Mouse (Mus musculus) liver, embryonic 11.5 days (tissue): ENCODE results near the gene Lbh. TPM values are rescaled to one million over a fixed set of nuclear protein-coding genes. Genes with fewer than 3 reads are reported as not detected.
A peak's percentile ranks its signal among the peaks of the same experiment; 100 is the strongest.

Experiments used
- ATAC-seq: fragments of 200-750 bp; cut with Nextera tagmentation; replicated peaks from 2 replicates; pipeline ENCODE4 v1.8.0; 2017; ENCODE audit warnings: moderate number of reproducible peaks, mild to moderate bottlenecking, moderate TSS enrichment, moderate library complexity; ENCODE audit not compliant: low FRiP score
- DNase-seq: peaks from one replicate; pipeline ENCODE4 v3.0.0-alpha.2; 2017; ENCODE audit warnings: low spot score
- H3K27ac ChIP-seq: fragments of 300-500 bp; sonication (generic); 2 replicates; pipeline ENCODE4 v1.5.1; 2014; ENCODE audit warnings: mild to moderate bottlenecking, low read depth, low read length, control low read depth
- H3K27me3 ChIP-seq: fragments of 300-500 bp; sonication (generic); replicated peaks from 2 replicates; pipeline ENCODE4 v1.6.1; 2014; ENCODE audit warnings: low read length, mixed read lengths; ENCODE audit not compliant: control insufficient read depth, insufficient read depth
- H3K36me3 ChIP-seq: fragments of 300-500 bp; sonication (generic); 2 replicates; pipeline ENCODE4 v1.6.1; 2014; ENCODE audit warnings: mild to moderate bottlenecking, low read length, moderate library complexity, mixed read lengths; ENCODE audit not compliant: control insufficient read depth, insufficient read depth
- H3K4me1 ChIP-seq: fragments of 300-500 bp; sonication (generic); replicated peaks from 2 replicates; pipeline ENCODE4 v1.6.1; 2014; ENCODE audit warnings: low read length, mixed read lengths; ENCODE audit not compliant: control insufficient read depth, insufficient read depth
- H3K4me2 ChIP-seq: fragments of 300-500 bp; sonication (generic); 2 replicates; pipeline ENCODE4 v1.6.1; 2014; ENCODE audit warnings: mild to moderate bottlenecking, control low read depth, moderate library complexity
- H3K4me3 ChIP-seq: fragments of 300-500 bp; sonication (generic); 2 replicates; pipeline ENCODE4 v1.5.1; 2014; ENCODE audit warnings: low read depth, low read length, control low read depth
- H3K9ac ChIP-seq: fragments of 300-500 bp; sonication (generic); 2 replicates; pipeline ENCODE4 v1.6.1; 2014; ENCODE audit warnings: low read depth, low read length, control low read depth
- H3K9me3 ChIP-seq: fragments of 300-500 bp; sonication (generic); 2 replicates; pipeline ENCODE4 v1.6.1; 2016; ENCODE audit warnings: low read length, inconsistent platforms, mixed read lengths; ENCODE audit not compliant: control insufficient read depth
- WGBS: fragments of 180-500 bp; shearing (Covaris S2); extraction: QIAGEN DNeasy Blood & Tissue Kit; methylation state at CpG from one replicate; pipeline ENCODE4 v1.1.7; 2014; 5-methylcytosine and 5-hydroxymethylcytosine counted together
- polyA plus RNA-seq: library from polyadenylated mRNA; unstranded; fragments of >200 nt; fragmentation: Nextera tagmentation; extraction: Ambion mirVana; gene quantifications from 2 replicates; pipeline ENCODE4 v1.2.1, GENCODE M21; 2014

The Lbh gene
- polyA plus RNA-seq, 1 experiment from 2014 or later, result 2.3 TPM

DNA sequence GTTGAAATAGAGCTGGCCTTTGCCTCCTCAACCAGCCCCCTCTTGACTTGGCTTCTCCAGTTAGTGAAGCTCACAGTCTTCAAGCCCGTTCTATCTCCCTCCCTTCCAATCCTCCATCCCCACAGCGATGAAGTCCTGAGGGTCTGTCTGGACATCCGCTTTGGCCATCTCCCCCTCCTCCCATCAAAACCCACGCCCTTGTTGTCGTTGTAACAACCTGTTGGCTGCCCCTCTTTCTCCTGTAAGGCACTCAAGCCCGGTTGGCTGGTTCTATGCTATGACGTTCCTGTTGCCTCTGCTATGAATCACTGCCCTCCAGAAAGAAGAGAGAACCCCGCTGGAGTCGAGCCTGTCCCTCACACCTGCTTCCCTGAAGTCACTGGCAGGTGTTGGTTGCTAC, 10.9 kb upstream of the Lbh start:
- WGBS, result 76% methylated on average over 9 of the region's 9 CpGs
- H3K4me1 ChIP-seq, result no peaks in the 10 kb centered on the region
- no peak for DNase-seq

DNA sequence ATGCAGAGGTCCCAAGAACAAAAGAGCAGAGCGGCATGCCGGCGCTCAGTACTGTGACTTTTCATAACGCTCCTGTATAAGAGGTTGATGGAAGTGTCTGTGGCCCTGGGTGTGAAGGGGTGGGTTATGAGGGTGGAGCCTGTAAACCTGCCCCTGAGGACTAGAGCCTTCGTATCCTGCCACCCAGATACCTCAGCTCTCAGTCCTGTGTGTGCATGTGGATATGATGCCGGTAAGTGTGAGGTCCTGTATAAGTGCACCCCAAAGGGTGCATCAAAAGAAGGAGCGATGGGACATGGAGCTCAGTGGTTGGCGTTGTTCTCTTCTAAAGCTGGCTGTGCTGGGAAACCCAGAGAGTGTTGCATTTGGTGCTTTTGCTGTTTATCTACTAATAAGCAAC, 10.3 kb upstream of the Lbh start:
- DNase-seq, result no peak
- 85% methylated on average over 8 of the region's 8 CpGs for WGBS

More for the DNA sequence above, 10.9 kb upstream of the Lbh start:
- Histone ChIP-seq H3K4me2 (no peak overlapping the region), H3K9me3 (no peaks in the 10 kb centered on the region), H3K9ac (no peak overlapping the region), H3K27me3 (no peaks in the 10 kb centered on the region; the same call in 1 of the 2 replicates), H3K36me3 (no peaks in the 10 kb centered on the region), H3K4me3 (no peak overlapping the region), H3K27ac (no peak overlapping the region)
- ATAC-seq, result no peak

DNA sequence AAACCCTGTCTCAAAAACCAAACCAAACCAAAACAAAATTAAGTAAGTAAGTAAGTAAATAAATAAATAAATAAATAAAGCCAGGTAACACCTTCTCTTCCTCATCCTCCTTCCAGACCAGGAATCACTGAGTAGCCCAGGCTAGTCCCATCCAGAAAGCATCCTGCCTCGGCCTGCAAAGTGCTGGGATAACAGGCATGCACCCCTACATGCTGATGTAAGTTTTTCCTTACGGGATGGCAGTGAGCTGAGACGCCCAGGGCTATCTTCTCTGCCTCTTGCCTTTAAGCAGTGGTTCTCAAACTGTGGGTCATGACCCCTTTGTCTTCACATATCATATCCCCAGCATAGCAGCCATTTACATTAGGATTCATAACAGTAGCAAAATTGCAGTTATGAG, 9.5 kb upstream of the Lbh start:
- no peaks in the 10 kb centered on the region for H3K9me3 ChIP-seq
- 77% methylated on average over 3 of the region's 3 CpGs for WGBS
- DNase-seq, result no peak
- H3K4me1 ChIP-seq, result no peaks in the 10 kb centered on the region
- H3K27ac ChIP-seq, result no peak overlapping the region
- no peak overlapping the region for H3K9ac ChIP-seq
- no peaks in the 10 kb centered on the region; the same call in 1 of the 2 replicates for H3K27me3 ChIP-seq
- H3K4me3 ChIP-seq, result no peak overlapping the region
- ATAC-seq, result no peak
- no peaks in the 10 kb centered on the region for H3K36me3 ChIP-seq
- no peak overlapping the region for H3K4me2 ChIP-seq

More for the DNA sequence above, 10.3 kb upstream of the Lbh start:
- Histone ChIP-seq H3K9me3 (no peaks in the 10 kb centered on the region), H3K27ac (no peak overlapping the region), H3K4me2 (no peak overlapping the region), H3K4me3 (no peak overlapping the region), H3K4me1 (no peaks in the 10 kb centered on the region), H3K9ac (no peak overlapping the region), H3K27me3 (no peaks in the 10 kb centered on the region; the same call in 1 of the 2 replicates), H3K36me3 (no peaks in the 10 kb centered on the region)
- ATAC-seq, result no peak

DNA sequence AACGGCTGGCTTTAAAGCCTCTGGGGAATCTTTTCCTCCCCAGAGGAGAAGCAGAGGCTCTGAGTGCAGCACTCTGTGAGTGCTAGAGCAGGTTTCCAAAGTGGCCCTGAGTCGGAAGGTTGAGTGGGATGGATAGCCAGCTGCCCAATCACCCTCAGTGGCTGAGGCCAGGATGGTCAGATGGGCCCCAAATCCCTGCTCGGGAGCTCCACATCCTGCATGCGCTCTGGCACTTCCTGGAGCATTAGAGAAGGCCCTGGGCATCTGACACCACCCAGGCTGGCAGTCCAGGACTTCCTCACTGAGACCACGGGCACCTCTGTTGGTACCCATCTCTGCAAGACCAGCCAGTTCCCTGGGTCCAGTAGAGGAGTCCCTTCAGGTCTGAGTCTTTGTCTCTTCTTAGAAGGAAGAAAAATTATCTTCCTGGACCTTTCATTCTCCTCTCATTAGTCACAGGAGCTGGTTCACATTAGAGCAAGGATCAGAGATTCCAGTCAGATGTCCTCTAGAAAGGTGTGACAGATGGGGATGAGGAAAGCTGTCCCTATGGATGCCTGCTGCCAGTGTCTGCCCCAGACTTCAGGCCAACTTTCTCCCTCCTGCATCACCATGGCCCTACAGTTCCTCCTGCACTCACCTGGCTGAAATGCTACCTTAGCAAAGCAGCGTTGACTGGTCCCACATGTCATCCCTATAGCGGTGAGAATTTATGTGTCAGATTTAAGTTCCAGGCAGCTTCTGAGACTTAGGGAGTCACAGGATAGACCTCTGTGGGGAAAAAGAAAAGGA, 8.8 kb upstream of the Lbh start:
- DNase-seq, result no peak
- H3K4me3 ChIP-seq, result no peak overlapping the region
- no peaks in the 10 kb centered on the region; the same call in 1 of the 2 replicates for H3K27me3 ChIP-seq
- no peaks in the 10 kb centered on the region for H3K36me3 ChIP-seq
- H3K9ac ChIP-seq, result no peak overlapping the region
- H3K4me1 ChIP-seq, result no peaks in the 10 kb centered on the region
- 78% methylated on average over 7 of the region's 7 CpGs for WGBS
- no peak for ATAC-seq
- no peak overlapping the region for H3K4me2 ChIP-seq
- no peaks in the 10 kb centered on the region for H3K9me3 ChIP-seq
- H3K27ac ChIP-seq, result no peak overlapping the region

DNA sequence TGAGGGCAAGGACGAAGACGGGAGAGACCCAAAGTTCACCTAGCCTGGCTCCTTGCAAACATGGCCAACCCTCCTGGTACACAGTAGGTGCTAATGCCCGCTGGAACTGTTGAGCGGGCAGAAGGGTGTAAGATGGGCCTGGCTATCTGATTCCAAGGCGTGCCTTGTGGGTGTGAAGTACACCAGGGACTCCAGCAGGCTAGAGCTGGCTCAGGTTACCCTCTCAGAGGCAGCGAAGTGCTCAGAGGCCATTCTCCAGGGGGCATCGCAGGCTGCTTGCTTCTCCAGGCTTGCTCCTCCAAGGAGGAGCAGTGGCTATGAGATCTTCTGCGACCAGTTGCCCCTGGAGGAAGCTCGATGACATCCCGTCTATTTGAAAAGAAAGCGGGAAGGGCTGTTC, 6.8 kb upstream of the Lbh start:
- DNase-seq (no peak), ATAC-seq (no peak)
- WGBS, result 63% methylated on average over 11 of the region's 11 CpGs
- H3K9ac ChIP-seq, result no peak overlapping the region
- no peaks in the 10 kb centered on the region for H3K4me1 ChIP-seq
- no peak overlapping the region for H3K4me3 ChIP-seq
- no peak overlapping the region for H3K4me2 ChIP-seq
- H3K36me3 ChIP-seq, result no peaks in the 10 kb centered on the region
- no peaks in the 10 kb centered on the region for H3K27me3 ChIP-seq
- H3K27ac ChIP-seq, result no peak overlapping the region
- H3K9me3 ChIP-seq, result no peaks in the 10 kb centered on the region

DNA sequence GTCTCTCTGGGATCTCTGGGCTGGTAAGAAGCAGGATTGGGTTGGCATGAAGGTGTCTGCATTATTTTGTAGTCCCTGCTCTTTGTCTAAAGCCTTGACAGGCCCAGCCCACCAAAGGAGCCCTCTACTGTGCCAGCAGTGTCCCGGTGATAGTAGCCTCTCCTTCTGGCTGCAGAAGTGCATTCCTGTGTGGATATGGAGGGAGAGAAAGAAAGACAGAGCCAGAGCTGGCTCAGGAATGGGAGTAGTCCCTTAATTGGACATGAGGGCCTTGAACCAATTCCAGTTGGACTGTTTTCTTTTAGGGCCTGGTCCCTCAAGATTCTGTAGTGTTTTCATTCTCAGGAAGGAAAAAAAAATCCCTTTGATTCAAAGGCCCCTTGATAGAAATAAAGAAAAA, 6.4 kb upstream of the Lbh start:
- ATAC-seq (no peak), DNase-seq (no peak)
- Histone ChIP-seq H3K36me3 (no peaks in the 10 kb centered on the region), H3K27ac (no peak overlapping the region), H3K27me3 (no peaks in the 10 kb centered on the region), H3K4me1 (no peaks in the 10 kb centered on the region), H3K9ac (no peak overlapping the region), H3K4me3 (no peak overlapping the region), H3K9me3 (no peaks in the 10 kb centered on the region), H3K4me2 (no peak overlapping the region)
- WGBS, result 21% methylated on average over 1 of the region's 1 CpGs

DNA sequence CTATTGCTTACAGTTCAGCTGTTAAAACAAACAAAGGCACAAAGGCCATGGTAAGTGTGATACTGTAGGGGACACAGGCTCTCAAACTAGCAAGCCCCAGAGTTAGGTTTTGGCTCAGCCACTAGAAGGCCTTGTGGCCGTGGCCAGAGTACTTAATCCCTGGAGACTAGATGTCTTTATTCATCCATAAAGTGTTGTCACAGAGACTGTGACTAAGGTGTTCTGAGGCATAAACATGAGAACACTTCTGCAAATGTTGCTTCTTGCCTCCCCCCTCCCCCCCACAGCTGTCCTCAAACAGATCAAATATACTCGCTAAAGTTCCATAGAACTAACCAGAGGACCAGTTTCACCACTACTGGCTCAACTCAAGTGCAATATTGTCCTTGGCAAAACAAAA, 4.0 kb upstream of the Lbh start:
- 73% methylated on average over 2 of the region's 2 CpGs for WGBS
- no peak overlapping the region for H3K27ac ChIP-seq

DNA sequence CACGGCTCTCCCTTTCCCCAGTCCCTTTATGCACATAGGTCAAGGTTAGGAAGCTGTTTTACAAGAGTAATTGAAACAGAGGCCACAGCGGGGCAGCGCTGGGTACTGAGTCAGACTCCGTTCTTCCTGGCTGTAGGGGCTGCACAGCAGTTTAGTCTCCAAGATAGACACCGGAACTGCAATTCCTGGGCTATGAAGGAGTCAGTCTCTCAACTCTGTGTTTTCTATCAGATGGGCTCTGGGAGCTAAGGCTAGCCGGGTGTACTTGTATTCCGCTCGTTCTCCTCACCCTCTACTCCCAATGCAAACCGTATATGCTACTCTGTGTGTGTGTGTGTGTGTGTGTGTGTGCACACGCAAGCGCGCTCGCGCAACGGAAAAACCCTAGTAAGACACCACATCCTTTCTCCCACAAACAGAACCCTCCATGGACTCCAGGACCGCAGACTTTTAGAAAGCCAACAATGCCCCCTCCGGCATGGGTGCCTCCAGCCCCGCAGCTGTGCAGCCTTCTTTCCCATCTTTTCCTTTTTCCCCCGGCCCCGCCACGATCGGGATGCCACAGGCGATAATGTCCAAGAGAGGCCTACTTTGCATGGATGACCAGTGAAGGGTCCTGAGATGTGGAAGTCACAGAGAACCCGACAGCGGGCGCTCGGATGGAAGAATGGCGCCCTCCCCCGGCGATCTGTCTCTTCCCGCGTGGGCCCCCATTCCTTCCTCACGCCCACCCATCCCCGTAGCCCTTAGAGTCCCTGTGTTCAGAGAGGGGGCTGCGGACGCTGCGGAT, 669 bp upstream of the Lbh start:
- Histone ChIP-seq H3K36me3 (no peaks in the 10 kb centered on the region), H3K9me3 (no peaks in the 10 kb centered on the region), H3K4me3 (peak overlapping the region; percentile 68), H3K4me1 (no peaks in the 10 kb centered on the region; the same call in 1 of the 2 replicates), H3K9ac (peak overlapping the region; percentile 70), H3K4me2 (peak overlapping the region; percentile 80), H3K27ac (peak overlapping the region; percentile 54), H3K27me3 (peaks cover 15% of the 10 kb centered on the region)
- ATAC-seq, result peak; percentile 35
- DNase-seq, result peak; percentile 61
- whole genome bisulfite sequencing, result 2% methylated on average over 37 of the region's 37 CpGs

More for the DNA sequence above, 4.0 kb upstream of the Lbh start:
- H3K4me3 ChIP-seq, result no peak overlapping the region
- ATAC-seq (no peak), DNase-seq (no peak)
- no peak overlapping the region for H3K4me2 ChIP-seq
- no peaks in the 10 kb centered on the region for H3K9me3 ChIP-seq
- peaks cover 6% of the 10 kb centered on the region for H3K27me3 ChIP-seq
- no peak overlapping the region for H3K9ac ChIP-seq
- H3K4me1 ChIP-seq, result no peaks in the 10 kb centered on the region; the same call in 1 of the 2 replicates
- H3K36me3 ChIP-seq, result no peaks in the 10 kb centered on the region
